ENCODE assay signal across 8 mouse cellular contexts in genomic region chr4:33188781-33189734, GRCm38 (mm10). TPM values are rescaled to one million over a fixed set of nuclear protein-coding genes. Genes with fewer than 3 reads are reported as not detected.
A peak's percentile ranks its signal among the peaks of the same experiment; 100 is the strongest.
DNase-seq lines count a peak whose midpoint lies in the region; ATAC-seq and TF ChIP-seq lines count a peak whose summit lies in the region.

No protein-coding gene starts in this region.

- peak overlapping the region; percentile 77 for H3K9ac ChIP-seq in forebrain, embryonic 15.5 days (replicated peaks)
- peak overlapping the region; percentile 50 for H3K9ac ChIP-seq in liver, embryonic 16.5 days (ENCODE audit: low read depth, low read length)
- H3K9ac ChIP-seq in neural tube, embryonic 14.5 days (replicated peaks; ENCODE audit: low read depth, low read length), result peak overlapping the region; percentile 73

- intact Hi-C loops in heart, postnatal 14 days (cut with DNase I), result loop anchor here (5.0 kb wide), 1 partner anchor 58 kb away; no protein-coding TSS in a partner anchor

- no peak for TF ChIP-seq CTCF in cerebellum, adult 2 months (IDR thresholded peaks at IDR 0.05; ENCODE audit: borderline replicate concordance, insufficient read depth, low read depth, low read length)
- TF ChIP-seq CTCF in testis, adult 2 months (IDR thresholded peaks at IDR 0.05; ENCODE audit: control insufficient read depth, insufficient read depth, insufficient replicate concordance, low read depth, low read length), result no peak

- H3K36me3 ChIP-seq in forebrain, embryonic 15.5 days, result peaks cover 3% of the 10 kb centered on the region; the same call in 1 of the 2 replicates
- H3K36me3 ChIP-seq in liver, embryonic 16.5 days (ENCODE audit: control insufficient read depth, insufficient read depth), result no peaks in the 10 kb centered on the region
- peaks cover 5% of the 10 kb centered on the region; the same call in 1 of the 2 replicates for H3K36me3 ChIP-seq in neural tube, embryonic 14.5 days (ENCODE audit: control insufficient read depth, insufficient read depth, low read length)
- no peaks in the 10 kb centered on the region for H3K36me3 ChIP-seq in testis, adult 2 months (ENCODE audit: control insufficient read depth, insufficient read depth, low read length)

- H3K27ac ChIP-seq in cerebellum, adult 2 months (ENCODE audit: insufficient read depth, low read length), result peak overlapping the region; percentile 92
- H3K27ac ChIP-seq in forebrain, embryonic 15.5 days (replicated peaks), result peak overlapping the region; percentile 95
- H3K27ac ChIP-seq in liver, embryonic 16.5 days (ENCODE audit: low read length), result no peak overlapping the region
- peak overlapping the region; percentile 86 for H3K27ac ChIP-seq in neural tube, embryonic 14.5 days (ENCODE audit: low read depth, low read length)
- peak overlapping the region; percentile 58 for H3K27ac ChIP-seq in testis, adult 2 months (ENCODE audit: control insufficient read depth, insufficient read depth, low read depth, low read length)

- peak overlapping the region; percentile 88 for H3K4me2 ChIP-seq in forebrain, embryonic 15.5 days (replicated peaks)
- H3K4me2 ChIP-seq in liver, embryonic 16.5 days (ENCODE audit: low read depth, low read length), result peak overlapping the region; percentile 71
- peak overlapping the region; percentile 73 for H3K4me2 ChIP-seq in neural tube, embryonic 14.5 days (ENCODE audit: low read depth, low read length)

- H3K27me3 ChIP-seq in cerebellum, adult 2 months (ENCODE audit: control insufficient read depth, insufficient read depth, low read length), result no peaks in the 10 kb centered on the region
- H3K27me3 ChIP-seq in forebrain, embryonic 15.5 days, result no peaks in the 10 kb centered on the region
- peaks cover 30% of the 10 kb centered on the region for H3K27me3 ChIP-seq in liver, embryonic 16.5 days (ENCODE audit: control insufficient read depth, insufficient read depth, low read depth, low read length)
- no peaks in the 10 kb centered on the region for H3K27me3 ChIP-seq in neural tube, embryonic 14.5 days (ENCODE audit: control insufficient read depth, insufficient read depth, low read length)
- H3K27me3 ChIP-seq in testis, adult 2 months (ENCODE audit: control insufficient read depth, insufficient read depth, low read length), result no peaks in the 10 kb centered on the region

- H3K4me1 ChIP-seq in cerebellum, adult 2 months (ENCODE audit: control insufficient read depth, insufficient read depth, low read length), result no peaks in the 10 kb centered on the region
- H3K4me1 ChIP-seq in forebrain, embryonic 15.5 days, result peaks cover 15% of the 10 kb centered on the region
- peaks cover 2% of the 10 kb centered on the region for H3K4me1 ChIP-seq in liver, embryonic 16.5 days (ENCODE audit: control insufficient read depth, low read depth, low read length)
- H3K4me1 ChIP-seq in neural tube, embryonic 14.5 days (ENCODE audit: control insufficient read depth, insufficient read depth, low read length), result no peaks in the 10 kb centered on the region
- peaks cover 6% of the 10 kb centered on the region for H3K4me1 ChIP-seq in testis, adult 2 months (ENCODE audit: control insufficient read depth, insufficient read depth, low read length)

- no peaks in the 10 kb centered on the region for H3K9me3 ChIP-seq in forebrain, embryonic 15.5 days
- no peaks in the 10 kb centered on the region for H3K9me3 ChIP-seq in liver, embryonic 16.5 days (replicated peaks; ENCODE audit: control insufficient read depth, low read length)
- H3K9me3 ChIP-seq in neural tube, embryonic 14.5 days (ENCODE audit: control insufficient read depth, low read length), result no peaks in the 10 kb centered on the region

- WGBS in cerebellum, adult 2 months, result under 1% methylated on average over 121 of the region's 123 CpGs
- 1% methylated on average over 116 of the region's 123 CpGs for WGBS in forebrain, embryonic 15.5 days
- WGBS in liver, embryonic 16.5 days (ENCODE audit: insufficient replicate concordance), result 1% methylated on average over 110 of the region's 123 CpGs
- under 1% methylated on average over 123 of the region's 123 CpGs for WGBS in neural tube, embryonic 14.5 days

- peak; percentile 47; the same call in 1 of the 2 replicates for TF ChIP-seq POLR2A in cerebellum, adult 2 months (IDR thresholded peaks at IDR 0.05; ENCODE audit: borderline replicate concordance, insufficient read depth, low read length)
- peak; percentile 58 for TF ChIP-seq POLR2A in testis, adult 2 months (IDR thresholded peaks at IDR 0.05; ENCODE audit: control insufficient read depth, low read depth, low read length)

- peak; percentile 96 for ATAC-seq in forebrain, embryonic 15.5 days (replicated peaks)
- peak; percentile 78 for ATAC-seq in liver, embryonic 16.5 days (ENCODE audit: low read depth)
- peak; percentile 96 for ATAC-seq in neural tube, embryonic 14.5 days (ENCODE audit: low read depth)

- peak overlapping the region; percentile 66 for H3K4me3 ChIP-seq in cerebellum, adult 2 months (replicated peaks; ENCODE audit: insufficient read depth, low read depth, low read length)
- H3K4me3 ChIP-seq in forebrain, embryonic 15.5 days, result peak overlapping the region; percentile 85
- H3K4me3 ChIP-seq in liver, embryonic 16.5 days (ENCODE audit: low read depth, low read length), result peak overlapping the region; percentile 60
- peak overlapping the region; percentile 67 for H3K4me3 ChIP-seq in neural tube, embryonic 14.5 days (ENCODE audit: low read depth, low read length)
- peak overlapping the region; percentile 71 for H3K4me3 ChIP-seq in testis, adult 2 months (ENCODE audit: control insufficient read depth, low read depth, low read length)

- peak; percentile 28 to 44 for DNase-seq in CD8-positive naive resting alpha-beta T cell, adult 2 months (ENCODE audit: low read depth in 2 of 2, low spot score in 2 of 2)
- DNase-seq in cerebellum, adult 2 months, result peak; percentile 97 to 98
- peak; percentile 84 to 93 for DNase-seq in heart, postnatal 14 days
- peak; percentile 86 for DNase-seq in layer of hippocampus, adult 11-12 months (ENCODE audit: low spot score)

RNA-seq across cellular contexts. Expression of gene Pm20d2, which starts 0.5 kb away (rescaled TPM):
- 4.5 and 6.7 TPM in 2 replicates for polyA plus RNA-seq in cerebellum, adult 2 months (2012; rRNA removed)
- 2.5 and 3.0 TPM in 2 replicates for polyA plus RNA-seq in forebrain, embryonic 15.5 days (2015; fragmentation: Nextera tagmentation; extraction: Ambion mirVana)
- total RNA-seq in heart, postnatal 14 days (2021), result 10 to 100 TPM; 29.3 to 30.2 TPM
- polyA plus RNA-seq in liver, embryonic 16.5 days (2015; fragmentation: Nextera tagmentation; extraction: Ambion mirVana), result 0.06 and 0.13 TPM in 2 replicates
- 2.2 and 2.5 TPM in 2 replicates for polyA plus RNA-seq in neural tube, embryonic 14.5 days (2014; fragmentation: Nextera tagmentation; extraction: Ambion mirVana)
- polyA plus RNA-seq in testis, adult 2 months (2012; rRNA removed), result 1.2 and 1.4 TPM in 2 replicates

RNA-seq across cellular contexts. Expression of gene Srsf12, which starts 19.7 kb away (rescaled TPM):
- 16.1 and 16.5 TPM in 2 replicates for polyA plus RNA-seq in cerebellum, adult 2 months (2012; rRNA removed)
- 30.9 and 33.9 TPM in 2 replicates for polyA plus RNA-seq in forebrain, embryonic 15.5 days (2015; fragmentation: Nextera tagmentation; extraction: Ambion mirVana)
- total RNA-seq in heart, postnatal 14 days (2021), result not detected
- polyA plus RNA-seq in liver, embryonic 16.5 days (2015; fragmentation: Nextera tagmentation; extraction: Ambion mirVana), result 0.07 and 0.08 TPM in 2 replicates
- polyA plus RNA-seq in neural tube, embryonic 14.5 days (2014; fragmentation: Nextera tagmentation; extraction: Ambion mirVana), result 73.3 and 85.8 TPM in 2 replicates
- 1.6 and 2.5 TPM in 2 replicates for polyA plus RNA-seq in testis, adult 2 months (2012; rRNA removed)

RNA-seq across cellular contexts. Expression of gene Gabrr1, which starts 56.7 kb away (rescaled TPM):
- 0.30 and 0.34 TPM in 2 replicates for polyA plus RNA-seq in cerebellum, adult 2 months (2012; rRNA removed)
- polyA plus RNA-seq in forebrain, embryonic 15.5 days (2015; fragmentation: Nextera tagmentation; extraction: Ambion mirVana), result 0.08 and 0.14 TPM in 2 replicates
- total RNA-seq in heart, postnatal 14 days (2021), result under 1 TPM; 0.49 to 0.67 TPM
- not detected in 2 replicates for polyA plus RNA-seq in liver, embryonic 16.5 days (2015; fragmentation: Nextera tagmentation; extraction: Ambion mirVana)
- 0.17 TPM in 1 of 2 replicates, not detected in the other for polyA plus RNA-seq in neural tube, embryonic 14.5 days (2014; fragmentation: Nextera tagmentation; extraction: Ambion mirVana)
- polyA plus RNA-seq in testis, adult 2 months (2012; rRNA removed), result 0.05 TPM in 1 of 2 replicates, not detected in the other

Comparison
In these comparisons a context has a peak if more than half of its experiments do, and no peak if none do; other contexts are left out.
1. DNase-seq: peak in every context shown above with its lines; median percentile 98 in cerebellum, adult 2 months; 88 in heart, postnatal 14 days; 86 in layer of hippocampus, adult 11-12 months; 36 in CD8-positive naive resting alpha-beta T cell, adult 2 months.